Mouse (Mus musculus): ENCODE data around the gene Ctnna3.
A peak's percentile ranks its signal among the peaks of the same experiment; 100 is the strongest.

Gene Ctnna3

GRCm38 (mm10) chr10:64049946-64050345, 620.0 kb downstream of the Ctnna3 start:
- no peak for DNase-seq (ENCODE audit: low spot score in 2 of 2)

DNA sequence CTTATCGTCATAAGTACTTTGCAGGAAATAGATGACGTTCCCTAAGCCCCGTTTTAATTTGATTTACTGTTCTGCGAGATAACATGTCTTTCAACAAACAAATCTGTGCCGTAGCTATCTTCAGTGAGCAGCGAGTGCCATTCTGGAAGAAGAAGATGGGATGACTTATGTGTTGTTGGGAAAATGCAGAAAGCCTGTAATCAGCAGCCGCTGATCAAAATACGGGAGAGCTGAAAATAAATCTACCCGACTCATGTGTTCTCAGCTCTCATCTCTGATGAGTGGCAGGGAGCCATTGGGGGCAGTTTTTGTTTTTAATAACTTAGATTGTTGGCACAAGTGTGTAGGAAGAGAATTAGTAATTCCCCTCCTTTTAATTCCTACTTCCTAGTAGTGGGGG, 633.8 kb downstream of the Ctnna3 start:
- no peak for DNase-seq (ENCODE audit: low spot score in 2 of 2)

DNA sequence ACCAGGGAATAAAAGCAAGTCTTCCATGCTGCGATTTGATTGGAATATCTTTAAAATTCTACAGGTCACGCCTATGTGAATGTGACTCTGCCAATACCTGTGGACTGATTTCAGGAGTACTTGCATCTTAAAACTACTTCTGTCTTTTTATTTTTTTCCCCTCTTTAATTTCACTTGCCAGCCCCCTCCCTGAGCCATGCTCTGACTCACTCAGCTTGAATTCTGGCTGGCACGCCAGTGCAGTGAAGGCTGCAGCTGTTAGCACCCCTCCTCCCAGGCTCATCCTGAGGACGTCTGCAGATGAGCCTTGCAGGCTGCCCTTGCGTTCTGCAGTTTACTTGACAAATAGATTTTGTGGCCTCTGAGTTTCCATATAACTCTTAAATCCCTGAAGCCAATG, 646.0 kb downstream of the Ctnna3 start:
- DNase-seq (ENCODE audit: low spot score in 2 of 2) = peak; percentile 78 to 83

GRCm38 (mm10) chr10:64076410-64077052, 646.6 kb downstream of the Ctnna3 start:
- peak; percentile 31 to 36 for DNase-seq (ENCODE audit: low spot score in 2 of 2)

GRCm38 (mm10) chr10:64082345-64082744, 652.4 kb downstream of the Ctnna3 start:
- DNase-seq (ENCODE audit: low spot score in 2 of 2) = no peak

- DNase-seq (ENCODE audit: low spot score in 2 of 2) = peak; percentile 30 to 42
These were observed 653.9 kb downstream of the Ctnna3 start for GRCm38 (mm10) chr10:64083813-64084212.

DNA sequence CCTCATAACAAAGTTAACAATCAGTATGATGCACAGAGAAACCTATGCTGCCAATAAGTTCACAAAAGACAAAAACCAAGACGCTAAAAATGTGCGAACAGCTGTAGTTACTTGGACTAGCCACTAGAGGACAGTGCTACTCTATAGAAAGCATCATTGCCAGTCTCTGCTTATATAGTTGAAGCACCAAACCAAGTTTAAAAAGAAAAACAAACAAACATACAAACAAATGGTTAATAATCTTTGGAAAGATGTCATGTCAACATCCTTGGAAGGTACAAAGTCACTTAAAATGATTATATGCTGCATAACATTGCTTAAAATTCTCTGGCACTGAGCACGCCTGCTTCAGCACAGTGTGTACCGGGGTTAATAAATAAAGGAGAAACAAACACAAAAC, 654.6 kb downstream of the Ctnna3 start:
- DNase-seq (ENCODE audit: low spot score in 2 of 2) = peak in 1 of 2 experiments; percentile 59

DNA sequence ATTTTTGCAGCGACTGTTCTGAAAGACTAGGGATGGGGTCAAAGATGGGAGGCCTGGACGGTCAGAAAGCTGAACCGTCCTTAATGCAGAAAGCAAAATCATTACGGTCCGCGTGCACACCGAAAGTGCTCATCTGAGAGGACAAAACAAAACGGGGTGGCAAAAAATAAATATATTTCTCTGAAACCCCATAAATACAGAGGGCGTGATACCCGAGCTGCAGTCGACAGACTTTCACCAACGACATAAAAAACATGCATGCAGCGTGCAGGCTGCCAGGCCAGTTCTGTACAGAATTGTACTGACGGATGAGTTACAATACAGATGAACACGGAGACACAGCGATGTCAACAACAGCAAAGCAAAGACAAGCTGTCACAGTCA, 656.3 kb downstream of the Ctnna3 start:
- peak in 1 of 2 experiments; percentile 24 for DNase-seq (ENCODE audit: low spot score in 2 of 2)

GRCm38 (mm10) chr10:64086567-64087391, 656.9 kb downstream of the Ctnna3 start:
- DNase-seq (ENCODE audit: low spot score in 2 of 2) = peak; percentile 41 to 42

- DNase-seq (ENCODE audit: low spot score in 2 of 2) = no peak
These were observed 657.6 kb downstream of the Ctnna3 start for GRCm38 (mm10) chr10:64087521-64087920.

- peak; percentile 35 to 55 for DNase-seq (ENCODE audit: low spot score in 2 of 2)
These were observed 658.3 kb downstream of the Ctnna3 start for GRCm38 (mm10) chr10:64087936-64088773.

- peak; percentile 28 to 40 for DNase-seq (ENCODE audit: low spot score in 2 of 2)
These were observed 659.0 kb downstream of the Ctnna3 start for GRCm38 (mm10) chr10:64088774-64089460.

DNA sequence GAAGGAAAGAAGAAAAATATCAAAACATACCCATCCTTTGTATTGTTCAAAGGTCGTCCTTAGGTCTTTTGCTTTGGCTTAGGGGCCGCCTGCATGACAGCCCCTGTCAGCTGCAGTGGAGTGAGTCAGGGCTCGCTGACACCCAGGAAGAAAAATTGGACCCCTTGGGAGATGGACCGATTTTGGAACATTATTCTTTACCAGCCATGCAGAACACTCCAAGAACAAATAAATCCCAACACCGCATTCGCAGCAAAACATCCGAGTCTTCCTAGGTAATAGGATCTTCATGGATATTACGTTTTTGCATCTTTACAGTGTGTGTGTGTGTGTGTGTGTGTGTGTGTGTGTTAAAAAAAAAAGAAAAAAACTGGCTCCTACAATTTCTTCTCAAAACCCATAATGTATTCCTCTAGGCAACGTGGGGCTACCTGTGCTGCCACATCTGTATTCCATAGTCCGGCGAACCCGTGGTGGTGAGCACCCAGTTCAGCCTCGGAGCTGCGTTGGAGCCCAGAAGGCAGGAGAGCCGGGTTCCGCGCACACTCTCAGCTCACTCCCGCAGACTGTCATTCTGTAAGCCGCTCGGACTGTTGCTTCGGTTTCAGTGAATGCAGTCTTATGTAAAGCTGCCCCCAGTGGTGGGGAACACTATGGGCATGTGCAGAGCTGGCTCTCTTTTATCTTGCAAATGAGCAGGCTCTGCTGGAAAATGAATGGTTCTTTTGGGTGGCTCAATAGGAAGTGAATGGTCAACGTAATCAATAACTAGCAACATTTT, 660.0 kb downstream of the Ctnna3 start, which contains the start of gene Lrrtm3:
Lrrtm3 (minus strand) TSS at position 598 of the 781 bp plus-strand sequence.
- peak; percentile 84 to 90 for DNase-seq (ENCODE audit: low spot score in 2 of 2)

GRCm38 (mm10) chr10:64096532-64096931, 666.6 kb downstream of the Ctnna3 start:
- DNase-seq (ENCODE audit: low spot score in 2 of 2) = no peak

DNA sequence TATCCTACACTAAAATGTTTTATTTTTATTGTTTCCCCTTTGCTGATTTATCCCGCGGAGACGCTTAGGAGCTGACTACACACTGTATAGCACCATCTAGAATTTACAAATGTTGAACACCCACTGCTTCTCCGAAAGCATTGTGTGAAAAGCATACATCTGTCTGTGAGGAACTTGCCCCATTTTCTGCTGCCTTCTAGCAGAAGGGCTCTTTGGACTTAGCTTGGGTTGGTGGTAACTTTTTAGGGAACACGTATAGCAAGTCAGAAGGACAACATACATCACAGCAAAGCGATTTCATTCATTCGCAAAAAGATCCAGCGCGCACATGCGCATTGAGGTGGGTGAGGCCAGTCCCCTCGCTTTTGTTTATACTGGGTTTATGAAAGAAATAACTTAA, 685.3 kb downstream of the Ctnna3 start:
- peak; percentile 10 to 35 for DNase-seq (ENCODE audit: low spot score in 2 of 2)

GRCm38 (mm10) chr10:64118833-64119232, 688.9 kb downstream of the Ctnna3 start:
- DNase-seq (ENCODE audit: low spot score in 2 of 2) = no peak

DNA sequence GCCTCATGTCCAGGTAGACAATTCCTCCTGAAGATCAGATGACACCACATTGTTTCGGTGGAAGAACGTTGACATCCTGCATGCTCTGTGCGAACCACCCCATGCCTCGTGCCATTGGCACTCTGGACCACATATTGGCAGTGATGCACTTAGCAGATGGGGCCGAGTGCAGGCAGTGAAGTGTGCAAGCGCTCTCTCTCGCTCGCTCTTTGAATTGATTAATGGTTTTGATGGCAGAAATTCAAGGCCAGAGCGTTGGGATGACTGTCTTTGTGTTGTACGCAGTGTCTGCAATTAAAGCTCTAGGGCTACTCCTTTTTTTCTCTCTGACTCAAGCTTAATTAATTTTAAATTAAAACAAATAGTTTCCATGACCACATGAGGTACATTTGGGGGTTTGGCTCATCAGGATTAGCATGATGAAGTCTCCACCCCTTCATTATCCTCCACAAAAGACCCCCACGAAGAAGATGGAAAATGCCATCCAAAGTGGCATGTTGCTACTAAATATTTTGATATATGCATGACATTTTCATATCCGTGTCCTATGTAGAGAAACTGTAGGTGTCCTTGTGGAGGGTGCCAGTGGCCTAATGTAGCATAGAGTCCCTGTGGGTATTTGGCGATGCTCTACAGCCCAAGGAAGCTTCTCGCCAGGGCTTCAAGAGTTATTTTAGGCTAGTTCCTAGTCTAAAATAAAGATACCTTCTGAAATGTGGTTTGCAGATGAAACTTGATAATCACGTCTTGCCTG, 700.7 kb downstream of the Ctnna3 start:
- DNase-seq (ENCODE audit: low spot score in 2 of 2) = no peak

DNA sequence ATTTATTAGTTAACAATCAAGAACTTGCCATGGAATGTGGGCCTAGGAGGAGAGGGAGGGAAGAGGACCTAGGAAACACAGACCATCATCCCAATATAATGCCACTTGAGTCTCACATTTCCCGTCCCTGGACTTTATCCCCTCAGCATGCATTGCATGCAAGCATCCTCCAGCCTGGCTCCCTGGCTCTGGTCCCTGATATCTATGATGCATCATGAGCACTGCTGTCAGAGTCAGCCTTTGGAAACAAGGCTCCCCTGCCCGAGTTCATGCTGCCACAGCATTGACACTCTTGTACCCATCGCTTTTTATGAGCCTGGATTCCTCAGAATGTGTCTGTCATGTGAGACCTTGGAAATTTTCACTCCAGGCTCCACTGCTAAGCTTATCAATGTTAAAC, 703.6 kb downstream of the Ctnna3 start:
- no peak for DNase-seq (ENCODE audit: low spot score in 2 of 2)

DNA sequence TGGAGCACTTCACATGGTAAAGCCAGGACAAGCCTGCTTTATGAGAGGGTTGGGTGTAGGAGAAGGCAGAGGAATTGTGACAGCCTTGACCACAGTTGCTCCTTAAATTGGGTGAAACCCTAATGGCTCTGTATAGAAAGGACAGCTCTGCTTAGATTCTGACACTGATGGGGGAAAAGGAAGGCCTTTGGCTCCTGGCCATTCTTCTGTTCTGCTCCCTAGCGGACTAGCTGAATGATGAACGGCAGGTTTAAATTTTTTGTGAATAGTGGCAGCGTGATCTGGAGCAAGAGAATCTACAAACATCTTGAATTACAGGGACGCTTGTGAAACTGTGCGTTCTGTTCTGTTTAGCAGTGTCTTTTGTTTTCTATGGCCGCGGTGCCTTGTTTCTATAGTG, 705.6 kb downstream of the Ctnna3 start:
- DNase-seq (ENCODE audit: low spot score in 2 of 2) = no peak

DNA sequence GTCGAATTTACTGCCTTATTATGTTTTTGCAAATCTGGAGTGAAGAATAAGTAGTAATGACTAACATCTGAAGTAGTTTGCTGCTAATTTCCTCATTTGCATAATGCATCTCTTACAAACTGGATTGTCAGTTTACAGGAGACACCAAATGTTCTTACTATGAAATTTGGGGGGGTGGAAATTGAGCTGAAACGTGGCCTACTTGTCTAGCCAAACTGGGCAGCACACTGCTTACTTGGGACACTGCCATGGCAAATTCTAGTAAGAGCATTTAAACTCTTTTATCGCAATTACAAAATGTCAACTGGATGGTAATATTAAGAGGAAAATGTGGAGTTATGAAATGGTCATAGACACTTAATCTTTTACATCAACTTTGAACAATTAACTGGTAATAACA, 716.6 kb downstream of the Ctnna3 start:
- DNase-seq (ENCODE audit: low spot score in 2 of 2) = no peak

All from frontal cortex, postnatal 36 days (tissue).